Mouse (Mus musculus): Measurements from ENCODE around the gene Tbc1d14.
A peak's percentile ranks its signal among the peaks of the same experiment; 100 is the strongest.

Gene Tbc1d14

GRCm38 (mm10) chr5:36578982-36579381, 14.1 kb downstream of the Tbc1d14 start:
- DNase-seq (ENCODE audit: low spot score in 2 of 2), result no peak

GRCm38 (mm10) chr5:36576457-36576856, 16.6 kb downstream of the Tbc1d14 start:
- DNase-seq (ENCODE audit: low spot score in 2 of 2), result no peak

DNA sequence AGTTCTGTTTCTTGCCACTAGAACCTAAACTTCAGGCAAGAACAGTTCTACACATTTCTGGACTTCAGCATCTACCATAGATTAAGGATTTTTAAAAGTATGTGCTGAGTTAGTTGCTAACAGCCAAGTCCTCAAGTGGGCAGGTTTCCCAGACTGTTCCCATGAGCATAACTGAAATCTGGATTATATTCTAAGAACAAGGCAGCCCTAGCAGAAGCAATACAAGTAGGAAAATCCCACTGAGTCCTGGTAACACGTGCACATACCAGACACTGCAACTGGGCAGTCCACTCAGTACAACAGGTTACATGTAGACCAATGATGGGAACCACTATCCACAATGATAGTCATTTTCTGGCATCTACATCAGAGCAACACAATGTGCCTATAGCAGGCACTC, 17.3 kb downstream of the Tbc1d14 start:
- no peak for DNase-seq (ENCODE audit: low spot score in 2 of 2)

DNA sequence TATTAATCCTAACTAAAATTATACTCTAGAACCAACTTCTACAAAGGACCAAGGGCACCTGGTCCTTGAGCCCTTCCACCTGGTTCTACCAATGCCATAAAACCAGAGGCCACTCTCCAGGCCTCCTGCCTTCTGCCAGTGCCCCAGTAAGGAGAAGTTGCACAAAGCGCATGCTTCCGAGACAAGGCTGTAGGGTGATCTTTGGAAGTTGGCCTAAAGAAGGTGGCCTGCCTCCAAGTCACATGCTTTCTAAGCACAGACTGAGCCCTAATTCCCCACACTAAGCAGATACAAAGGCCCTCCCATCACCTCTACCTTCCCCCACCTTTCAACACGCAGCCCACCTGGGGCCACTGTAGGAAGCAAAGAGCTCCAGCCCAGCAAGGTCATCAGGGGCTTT, 17.8 kb downstream of the Tbc1d14 start:
- DNase-seq (ENCODE audit: low spot score in 2 of 2), result no peak

GRCm38 (mm10) chr5:36574147-36574870, 18.8 kb downstream of the Tbc1d14 start:
- DNase-seq (ENCODE audit: low spot score in 2 of 2), result peak; percentile 35 to 55

- no peak for DNase-seq (ENCODE audit: low spot score in 2 of 2)
These were observed 19.7 kb downstream of the Tbc1d14 start for GRCm38 (mm10) chr5:36573354-36573753.

GRCm38 (mm10) chr5:36571371-36571770, 21.7 kb downstream of the Tbc1d14 start:
- DNase-seq (ENCODE audit: low spot score in 2 of 2), result no peak

DNA sequence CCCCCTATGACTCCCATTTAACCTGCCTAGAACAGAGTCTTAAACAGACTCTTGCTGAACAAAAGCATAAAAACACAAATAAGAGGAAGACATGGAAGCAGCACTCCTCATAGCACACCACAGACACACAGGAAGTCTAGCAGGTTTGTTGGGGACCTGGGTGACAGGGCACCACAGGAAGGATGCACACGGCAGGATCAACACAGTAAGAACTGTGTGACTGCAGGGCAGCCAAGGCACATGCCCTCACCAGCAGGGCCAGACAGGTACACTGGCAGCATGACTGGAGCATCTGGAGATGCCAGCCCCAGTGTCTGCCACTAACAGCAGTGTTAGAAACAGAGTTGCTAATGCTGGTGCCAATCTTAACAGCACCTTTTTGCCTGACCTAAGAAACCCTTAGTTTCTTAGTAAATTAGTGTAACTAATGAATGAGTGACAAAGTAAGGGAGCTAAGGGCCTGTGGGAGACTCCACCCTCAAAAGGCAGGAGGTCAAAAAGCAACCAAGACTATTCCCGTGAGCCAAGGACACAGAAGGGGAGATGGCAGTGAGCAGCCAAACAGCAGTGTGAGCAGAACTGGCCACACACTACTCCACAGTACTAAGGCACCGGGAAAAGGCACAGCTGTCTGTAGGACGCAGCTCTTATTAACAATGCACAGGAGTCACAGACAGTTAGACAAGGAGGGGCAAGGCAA, 22.4 kb downstream of the Tbc1d14 start:
- no peak for DNase-seq (ENCODE audit: low spot score in 2 of 2)

GRCm38 (mm10) chr5:36570098-36570497, 23.0 kb downstream of the Tbc1d14 start:
- no peak for DNase-seq (ENCODE audit: low spot score in 2 of 2)

DNA sequence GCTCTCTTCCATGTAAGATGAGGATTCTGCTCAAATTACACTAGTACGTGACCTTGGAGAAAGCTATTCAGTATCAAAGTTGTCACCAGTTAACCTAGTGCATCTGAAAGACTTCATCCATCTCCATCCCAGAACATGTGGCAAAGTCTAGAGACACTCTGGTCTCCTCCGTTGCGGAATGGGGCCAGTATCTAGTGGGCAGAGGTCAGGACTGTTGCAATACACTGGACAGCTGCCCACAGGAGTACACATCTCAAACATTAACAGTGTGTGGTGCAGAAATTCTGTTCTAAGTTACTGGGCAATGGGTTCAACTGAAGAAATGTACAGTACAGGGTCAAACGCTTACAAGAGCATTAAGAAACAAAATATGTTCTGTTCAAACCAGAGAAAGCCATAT, 25.0 kb downstream of the Tbc1d14 start:
- DNase-seq (ENCODE audit: low spot score in 2 of 2), result no peak

GRCm38 (mm10) chr5:36567627-36568026, 25.4 kb downstream of the Tbc1d14 start:
- DNase-seq (ENCODE audit: low spot score in 2 of 2), result no peak

DNA sequence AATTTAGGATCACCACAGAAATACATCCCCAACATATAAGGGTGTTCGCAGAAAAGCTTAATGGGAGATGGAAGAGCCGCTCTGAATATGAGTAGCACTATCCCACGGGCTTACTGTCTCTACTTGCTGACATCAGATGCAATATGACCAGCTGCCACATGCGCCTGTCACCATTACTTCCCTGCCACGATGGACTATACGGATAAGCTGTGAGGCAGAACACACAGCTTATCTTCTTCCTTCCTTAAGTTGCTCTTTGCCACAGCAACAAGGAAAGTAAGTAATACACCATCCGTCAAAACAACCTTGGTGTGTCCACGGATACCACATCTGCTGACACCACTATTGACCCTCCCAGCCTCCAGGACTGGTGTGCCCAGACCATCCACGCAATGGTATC, 28.5 kb downstream of the Tbc1d14 start:
- no peak for DNase-seq (ENCODE audit: low spot score in 2 of 2)

DNA sequence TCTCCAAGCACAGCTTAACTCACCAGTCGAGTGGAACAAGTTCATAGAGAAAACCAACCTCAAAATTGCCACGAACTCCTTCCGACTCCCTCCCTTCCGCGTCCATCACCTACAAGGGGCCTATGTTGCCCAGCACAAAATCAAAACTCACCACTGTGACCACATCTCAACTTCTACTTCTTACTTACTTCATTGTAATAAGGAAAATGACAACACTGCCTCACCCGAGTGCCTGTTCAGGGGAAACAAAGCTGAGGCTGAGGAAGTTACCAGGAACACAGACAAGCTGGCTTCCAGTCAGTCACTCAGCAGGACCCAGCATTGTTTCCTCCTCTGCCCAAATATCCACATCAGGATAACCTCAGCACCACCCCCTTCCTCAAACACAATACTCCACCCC, 29.3 kb downstream of the Tbc1d14 start:
- DNase-seq (ENCODE audit: low spot score in 2 of 2), result peak in 1 of 2 experiments; percentile 30

DNA sequence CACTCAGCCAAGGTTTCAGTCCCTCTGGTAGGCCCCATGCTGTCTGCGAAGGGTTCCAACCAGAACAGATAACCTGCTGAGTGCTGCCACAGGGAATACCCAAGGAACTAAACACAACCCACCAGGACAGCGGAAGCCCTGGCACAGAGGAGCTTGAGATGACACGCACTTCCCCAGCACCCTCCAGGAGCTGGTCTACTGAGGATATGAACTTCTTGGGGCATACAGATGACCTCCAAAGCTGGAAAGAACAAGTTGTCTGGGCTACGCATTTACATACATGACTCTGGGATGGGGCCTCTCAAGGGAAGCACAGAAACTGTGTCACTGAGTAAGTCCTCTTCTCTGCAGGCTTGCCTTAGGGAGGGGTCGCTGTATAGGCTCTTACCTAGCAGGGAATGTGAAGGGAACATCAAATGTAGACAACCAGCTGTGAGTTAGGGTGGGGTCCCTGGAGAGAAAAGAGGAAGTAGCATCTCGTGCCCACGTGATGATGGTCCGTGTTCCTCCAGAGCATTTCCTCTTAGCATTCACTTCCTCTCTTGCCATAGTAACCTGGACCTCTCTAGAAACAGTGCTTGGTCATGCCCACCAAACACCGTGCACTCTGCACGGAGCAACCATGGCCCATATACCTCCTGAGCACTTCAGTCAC, 30.2 kb downstream of the Tbc1d14 start:
- peak in 1 of 2 experiments; percentile 83 for DNase-seq (ENCODE audit: low spot score in 2 of 2)

GRCm38 (mm10) chr5:36561509-36561908, 31.6 kb downstream of the Tbc1d14 start:
- no peak for DNase-seq (ENCODE audit: low spot score in 2 of 2)

GRCm38 (mm10) chr5:36560490-36560889, 32.6 kb downstream of the Tbc1d14 start:
- no peak for DNase-seq (ENCODE audit: low spot score in 2 of 2)

DNA sequence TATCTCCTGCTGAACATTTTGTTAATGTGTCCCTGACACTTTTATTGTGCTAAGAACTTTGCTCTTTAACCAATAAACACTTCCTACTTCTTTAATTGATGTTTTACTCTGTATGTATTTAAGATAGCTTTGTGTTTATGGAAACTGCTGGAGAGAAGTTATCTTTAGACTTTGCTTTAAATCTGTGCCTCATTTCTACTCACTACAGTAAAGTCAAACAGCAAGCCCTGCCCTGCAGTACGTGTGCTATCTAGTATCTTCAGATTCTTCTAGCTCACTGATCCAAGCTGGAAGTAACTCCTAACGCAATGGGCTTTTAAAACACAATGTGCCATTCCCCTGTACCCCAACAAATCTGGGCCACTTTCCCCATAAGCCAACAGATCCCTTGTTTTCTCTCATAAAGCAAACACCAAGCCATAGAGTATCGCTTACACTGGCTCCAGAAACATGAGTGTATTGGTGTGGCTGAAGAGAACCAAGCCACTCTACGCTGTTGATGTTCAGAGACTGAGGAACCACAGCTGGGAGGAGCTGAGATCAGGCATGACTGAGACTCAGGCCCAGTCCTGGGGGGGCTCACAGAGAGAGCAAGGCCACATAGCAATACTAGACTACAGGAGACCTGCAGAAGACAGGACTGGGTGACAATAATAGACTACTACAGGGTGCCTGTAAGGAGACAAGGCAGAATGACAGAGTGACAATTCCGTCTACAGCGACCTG, 33.4 kb downstream of the Tbc1d14 start:
- no peak for DNase-seq (ENCODE audit: low spot score in 2 of 2)

- no peak for DNase-seq (ENCODE audit: low spot score in 2 of 2)
These were observed 34.0 kb downstream of the Tbc1d14 start for GRCm38 (mm10) chr5:36559106-36559505.

- DNase-seq (ENCODE audit: low spot score in 2 of 2), result no peak
These were observed 34.5 kb downstream of the Tbc1d14 start for GRCm38 (mm10) chr5:36558526-36558925.

GRCm38 (mm10) chr5:36557584-36558308, 35.3 kb downstream of the Tbc1d14 start:
- DNase-seq (ENCODE audit: low spot score in 2 of 2), result no peak

GRCm38 (mm10) chr5:36556906-36557305, 36.2 kb downstream of the Tbc1d14 start:
- DNase-seq (ENCODE audit: low spot score in 2 of 2), result no peak
